Mouse (Mus musculus) cerebellum, adult (tissue): ENCODE measurements at regions not wholly inside any gene's neighbourhood (a gene's known extent, or its start where the extent isn't known, plus 50 kb on each side); places are given as distances from the start of the nearest gene placed in this dataset.

Source experiments
- ATAC-seq: cut with Nextera tagmentation; 2 replicates; pipeline ENCODE4 v1.9.2; 2017; ENCODE audit warnings: mild to moderate bottlenecking, moderate library complexity, mixed read lengths; ENCODE audit not compliant: insufficient number of reproducible peaks, low FRiP score, low TSS enrichment

DNA sequence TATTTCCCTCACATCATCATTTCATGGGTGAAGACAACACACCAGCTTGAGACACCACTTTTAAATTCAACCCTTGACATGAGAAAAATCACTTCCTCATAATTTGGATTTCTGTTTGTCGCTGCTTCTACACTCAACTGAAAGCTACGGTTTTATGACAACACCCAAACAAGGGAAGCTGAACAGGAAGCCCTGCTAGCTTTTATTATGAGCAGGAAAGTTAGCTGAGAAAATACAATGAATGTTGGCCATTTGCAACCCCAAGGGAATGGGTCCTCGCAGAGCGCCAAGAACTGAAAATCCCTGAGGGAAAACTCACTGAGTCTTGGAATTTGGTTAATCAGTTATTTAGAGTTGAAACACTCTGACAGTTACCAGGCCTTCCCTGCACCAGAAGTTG lies 311.9 kb downstream of the Epha4 start:
- no peak for ATAC-seq

DNA sequence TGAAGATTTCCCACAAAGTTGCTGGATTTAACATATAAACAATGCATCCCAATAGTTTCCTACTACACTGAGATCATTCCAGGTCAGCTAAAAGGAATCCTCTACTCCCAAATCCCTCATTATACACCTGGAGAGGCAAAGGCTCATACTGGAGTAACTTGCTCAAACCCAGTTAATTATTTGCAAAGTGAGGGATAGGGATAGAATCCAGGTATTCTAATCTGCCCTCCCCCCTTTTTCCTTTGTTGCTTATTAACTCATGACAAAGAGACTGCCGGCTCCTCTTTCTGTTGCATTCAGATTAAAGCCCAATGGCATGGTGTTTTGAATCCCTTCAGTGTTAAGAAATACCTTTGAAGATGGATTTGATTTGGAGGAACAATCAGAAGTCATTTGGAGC lies 308.4 kb downstream of the Epha4 start:
- ATAC-seq = no peak

DNA sequence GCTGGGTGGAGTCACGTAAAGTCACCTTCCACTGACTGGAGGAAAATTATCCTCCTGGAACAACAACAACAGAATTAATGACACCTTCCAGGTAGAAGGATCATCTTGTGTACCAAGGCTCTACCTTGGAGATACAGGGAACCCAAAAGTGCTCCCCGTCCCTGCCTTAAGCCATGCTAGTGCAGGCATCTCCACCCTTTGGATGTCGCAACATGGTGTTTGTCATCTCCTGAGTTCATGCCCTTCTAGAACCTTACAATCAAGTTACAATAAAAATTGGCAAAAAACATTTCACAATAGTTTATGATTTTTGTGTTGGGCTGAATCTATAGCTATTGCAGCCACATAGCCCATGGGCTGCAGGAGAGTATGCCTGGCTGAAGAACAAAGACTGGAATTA lies 305.5 kb downstream of the Epha4 start:
- no peak for ATAC-seq

DNA sequence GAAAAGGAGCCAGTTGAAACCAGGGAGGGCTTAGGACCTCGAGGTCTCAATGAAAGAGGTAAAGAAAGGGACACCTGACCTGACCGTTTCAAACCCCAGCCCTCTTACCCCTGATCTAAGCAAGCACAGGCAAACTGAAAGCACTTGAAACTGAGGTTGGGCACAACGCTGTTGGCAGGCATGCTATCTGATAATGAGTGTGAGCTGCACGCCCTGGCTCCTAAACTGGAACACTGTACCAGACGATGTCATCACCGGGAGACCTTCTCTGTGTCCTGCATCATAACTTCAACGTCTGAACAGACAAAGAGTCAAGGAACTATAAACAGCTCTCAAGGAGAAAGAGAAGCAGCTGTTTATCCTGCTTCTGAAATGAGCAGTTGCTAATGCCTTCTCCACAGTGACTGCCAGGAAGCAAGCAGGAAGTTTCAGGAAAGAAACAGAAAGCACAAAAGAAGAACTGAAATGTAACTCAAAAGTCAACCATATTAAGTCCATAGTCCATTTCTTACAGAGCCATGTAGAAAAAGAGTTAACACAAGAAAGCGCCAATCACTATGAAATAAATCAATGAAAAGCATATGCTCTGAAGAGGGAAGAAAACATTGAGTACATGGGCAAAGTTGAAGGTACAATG lies 301.3 kb downstream of the Epha4 start:
- no peak for ATAC-seq

DNA sequence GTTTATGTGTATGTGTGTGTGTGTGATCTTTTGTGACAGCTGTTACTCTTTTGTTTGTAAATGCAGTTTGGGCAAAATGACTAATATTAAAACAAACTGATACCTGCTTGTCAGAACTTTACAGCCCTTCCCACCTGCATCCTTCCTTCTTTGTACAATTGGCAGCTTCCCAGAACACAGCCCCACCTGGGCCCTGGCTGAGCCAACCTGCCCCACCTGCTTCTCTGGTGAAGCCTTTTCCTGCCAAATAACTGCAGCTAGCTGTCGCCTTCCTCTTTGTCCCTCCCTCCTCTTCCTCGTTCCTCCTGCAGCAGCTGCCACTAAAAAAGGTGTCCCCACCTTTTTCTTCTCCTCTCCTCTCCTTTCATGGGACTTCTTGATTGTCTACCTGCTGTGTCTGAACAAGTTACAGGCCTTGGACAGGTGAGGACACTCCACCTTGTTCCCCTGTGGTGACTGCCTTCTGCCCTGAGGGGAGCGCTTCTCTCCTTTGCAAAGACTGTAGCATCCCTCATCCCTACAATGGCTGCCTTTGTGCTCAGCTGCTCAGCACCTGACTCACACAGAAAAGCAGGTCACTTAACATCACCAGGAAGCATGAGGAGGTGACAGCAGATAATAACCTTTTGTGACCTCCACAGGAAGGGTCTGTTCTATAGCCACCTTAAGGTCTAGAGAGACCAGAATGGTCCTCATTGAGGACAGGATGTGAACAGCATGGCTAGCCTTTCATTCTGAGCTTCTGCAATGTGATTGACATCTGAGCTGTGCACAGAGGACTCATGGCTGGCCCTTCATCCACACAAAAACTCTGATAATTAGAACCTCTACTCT lies 295.2 kb downstream of the Epha4 start:
- no peak for ATAC-seq

DNA sequence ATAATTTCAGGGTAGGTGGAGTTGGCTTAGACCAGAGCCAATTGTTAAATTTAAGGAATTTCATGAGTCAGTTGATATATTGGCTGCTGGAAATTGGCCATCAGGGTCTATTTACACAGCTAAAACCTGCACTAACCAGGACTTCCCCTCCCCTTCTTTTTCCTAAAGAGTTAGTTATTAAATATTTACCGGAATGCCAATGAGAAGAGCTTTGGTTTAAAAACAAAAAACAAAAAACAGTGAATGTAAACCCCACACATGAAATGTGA lies 294.6 kb downstream of the Epha4 start:
- ATAC-seq = no peak

DNA sequence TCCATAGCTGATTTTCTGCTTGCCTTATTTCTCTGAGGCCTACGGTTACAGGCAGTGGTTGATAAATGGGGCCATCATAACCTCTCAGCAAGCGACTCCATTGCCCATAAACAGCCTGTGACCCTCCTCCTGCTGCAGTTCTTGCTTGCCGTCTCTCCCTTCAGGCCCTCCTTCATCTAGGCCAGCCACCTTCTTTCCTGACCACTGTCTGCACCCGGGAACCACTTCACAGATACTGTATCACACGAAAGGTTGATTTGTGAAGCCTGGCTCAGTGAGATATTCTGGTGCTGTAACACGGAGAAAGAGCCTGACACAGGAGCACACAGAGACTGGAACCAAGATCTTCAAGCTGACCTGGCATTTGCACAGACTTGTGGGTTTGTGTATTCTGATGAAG lies 294.1 kb downstream of the Epha4 start:
- 0 out of 2 replicates have a peak, but pooled peaks have one; percentile 19 for ATAC-seq

DNA sequence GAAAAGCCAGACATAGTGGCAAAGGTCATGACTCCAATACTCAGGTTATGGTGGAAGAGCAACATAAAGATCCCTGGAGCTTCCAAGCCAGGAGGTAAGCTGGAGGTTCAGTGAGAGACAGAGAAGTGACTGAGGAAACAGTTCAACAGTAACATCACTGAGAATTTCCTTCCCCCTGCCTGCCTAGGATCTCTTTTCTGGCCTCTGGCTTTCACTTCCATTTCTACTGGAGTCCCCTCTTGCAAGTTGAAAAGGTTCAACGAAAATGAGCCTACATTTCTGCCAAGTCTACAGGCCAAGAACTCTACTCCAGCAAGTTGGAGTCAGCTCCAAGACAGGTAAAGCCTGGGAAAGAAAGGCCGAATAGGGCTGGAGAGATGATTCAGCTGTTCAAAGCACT lies 293.0 kb downstream of the Epha4 start:
- ATAC-seq = no peak

DNA sequence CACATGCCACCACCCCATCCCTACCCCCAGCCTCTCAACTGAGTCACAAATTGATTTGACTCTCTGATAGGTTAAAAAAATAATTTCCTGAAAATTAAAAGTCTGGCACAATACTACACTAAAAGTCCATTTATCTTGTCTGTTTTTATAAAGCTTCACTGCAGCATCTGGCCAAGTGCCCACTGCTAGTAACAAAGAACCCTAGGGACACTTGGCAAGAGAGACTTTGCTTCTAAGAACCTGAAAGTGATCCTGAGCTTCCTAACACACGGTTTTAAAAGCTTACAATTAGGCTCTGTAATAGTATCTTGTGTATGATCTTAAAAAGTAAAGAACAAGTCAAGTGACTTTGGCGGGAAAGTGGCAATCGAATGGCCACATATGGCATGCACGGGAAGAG lies 288.3 kb downstream of the Epha4 start:
- no peak for ATAC-seq

DNA sequence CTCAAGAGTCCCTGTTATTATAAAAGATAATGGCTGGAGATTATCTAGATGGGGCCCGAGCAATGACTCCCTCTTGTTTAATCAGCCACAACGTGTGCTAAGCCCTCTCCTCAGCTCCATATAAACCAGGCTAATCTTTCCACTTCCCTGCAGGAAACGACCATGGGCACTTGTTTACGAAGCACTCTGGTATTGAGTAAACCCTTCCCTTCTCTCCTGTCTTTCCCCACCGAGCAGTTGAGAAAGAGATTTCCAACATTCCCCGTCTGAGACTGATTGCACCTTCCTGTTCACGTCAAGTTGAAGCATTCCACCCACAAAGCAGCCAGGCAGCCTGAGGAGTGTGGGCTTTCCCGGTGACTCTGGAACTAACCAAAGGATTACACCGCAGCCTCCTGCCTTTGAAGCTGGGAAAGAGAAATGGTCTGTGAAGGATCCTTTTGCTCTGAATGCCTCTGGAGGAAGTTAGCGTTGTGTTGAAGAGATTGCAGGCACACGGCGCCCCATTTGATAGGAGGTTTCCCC lies 287.8 kb downstream of the Epha4 start:
- ATAC-seq = no peak

DNA sequence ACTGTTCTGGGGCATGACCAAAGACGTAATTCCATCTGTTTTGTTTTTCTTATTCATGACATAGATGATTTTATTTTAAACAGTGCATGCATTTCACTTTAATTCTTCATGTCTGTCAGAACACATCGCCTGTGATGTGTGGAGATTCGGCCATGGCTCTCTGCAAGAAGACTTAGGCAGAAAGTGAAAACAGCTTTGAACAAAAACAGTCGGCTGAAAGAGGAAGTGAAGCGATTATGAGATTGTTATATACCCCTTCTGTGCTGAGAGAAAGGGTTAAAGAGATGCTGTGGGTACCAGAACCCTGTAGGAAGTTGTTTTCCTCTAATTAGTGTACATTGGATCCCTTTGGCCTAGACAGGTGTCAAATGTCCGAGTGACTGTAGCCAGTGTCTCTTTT lies 287.1 kb downstream of the Epha4 start:
- no peak for ATAC-seq

DNA sequence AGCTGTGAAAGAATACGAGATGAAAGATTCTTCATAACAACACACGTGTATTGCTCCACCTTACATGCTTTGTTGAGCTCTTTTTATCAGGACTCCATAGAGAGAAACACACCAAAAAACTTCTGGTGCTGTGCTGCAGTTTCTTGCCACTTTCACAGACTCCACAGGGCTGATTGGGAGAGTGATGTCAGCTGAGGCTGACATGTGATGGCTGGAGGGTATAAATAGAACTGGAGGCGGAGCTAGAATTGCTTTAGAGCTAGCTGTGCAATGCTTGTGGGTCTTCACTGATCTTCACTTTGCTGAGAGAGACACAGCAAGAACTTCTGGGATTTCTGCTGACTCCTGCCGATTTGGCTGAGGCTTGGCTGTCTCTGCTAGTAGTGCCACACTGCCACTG lies 285.3 kb downstream of the Epha4 start:
- no peak for ATAC-seq

DNA sequence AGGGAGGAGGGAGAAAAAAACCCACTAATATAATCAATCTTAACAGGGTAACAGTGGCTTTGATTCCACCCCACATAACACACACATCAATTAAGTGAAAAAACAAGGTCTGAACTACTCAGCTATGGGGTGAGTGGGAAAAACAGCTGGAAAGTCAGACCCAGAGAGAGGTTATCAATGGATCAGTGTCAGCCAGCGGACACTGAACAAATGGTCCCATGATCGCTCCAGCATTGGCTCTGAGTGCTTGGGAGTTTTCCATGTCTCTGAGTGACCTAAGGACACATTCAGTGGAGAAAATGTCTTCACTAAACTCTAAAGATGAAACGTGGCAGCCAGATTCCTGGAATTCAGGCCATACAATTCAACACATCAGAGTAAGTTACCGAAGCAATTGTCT lies 281.9 kb downstream of the Epha4 start:
- no peak for ATAC-seq

DNA sequence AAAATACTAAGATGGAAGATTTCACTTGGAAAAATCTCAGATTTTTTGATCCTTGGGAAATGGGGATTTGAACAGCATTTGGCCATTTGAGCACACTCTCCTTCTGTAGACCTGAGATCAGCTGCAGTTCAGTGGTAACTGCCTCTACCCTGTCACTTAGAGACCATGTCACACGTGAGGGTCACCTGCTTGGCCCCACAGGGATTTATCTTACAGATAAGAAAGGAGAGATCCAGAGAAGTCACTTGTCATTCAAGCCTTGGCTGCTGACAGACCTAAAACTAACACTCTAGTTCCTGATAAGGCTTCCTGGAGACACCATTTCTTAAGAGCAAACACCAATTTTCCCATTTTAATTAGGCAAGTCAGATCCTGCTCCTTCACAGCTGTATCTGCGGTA lies 270.2 kb downstream of the Epha4 start:
- no peak for ATAC-seq

DNA sequence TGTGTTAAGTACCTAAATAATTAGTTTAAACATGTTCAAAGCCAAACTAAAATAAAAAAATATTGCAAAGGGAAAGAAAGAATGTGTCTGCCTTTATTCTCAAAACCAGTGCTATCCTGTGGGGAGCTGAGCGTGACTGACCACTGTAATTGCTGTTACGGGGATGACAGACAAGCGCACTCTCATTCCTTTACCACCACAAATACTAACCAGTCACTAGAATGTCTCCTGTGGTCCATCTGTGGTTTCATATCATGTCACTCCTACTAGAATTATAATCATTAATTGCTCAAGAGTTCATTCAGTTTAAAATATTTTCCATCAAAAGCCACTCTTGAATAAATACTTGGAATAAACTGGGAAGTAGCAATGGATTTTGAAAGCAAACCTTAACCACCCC lies 268.8 kb downstream of the Epha4 start:
- ATAC-seq = no peak

DNA sequence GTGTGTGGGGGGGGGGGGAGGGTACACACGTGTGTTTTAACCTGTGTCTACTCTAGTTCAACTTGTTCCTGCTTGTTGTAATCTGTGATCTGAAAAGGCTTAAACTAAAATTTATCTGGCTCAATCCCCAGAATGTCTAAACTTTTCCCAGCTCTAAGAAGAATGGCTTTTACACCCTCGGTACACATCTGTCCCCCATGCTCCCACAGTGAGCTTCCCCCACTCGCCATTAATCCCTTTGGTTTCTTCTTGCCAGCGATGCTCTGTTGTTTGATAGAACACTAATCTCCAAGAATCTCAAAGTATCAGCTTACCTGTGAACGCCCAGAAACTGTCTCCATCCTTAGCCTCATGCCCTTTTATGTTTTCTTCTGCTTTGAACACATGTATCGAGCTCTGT lies 260.6 kb downstream of the Epha4 start:
- no peak for ATAC-seq

DNA sequence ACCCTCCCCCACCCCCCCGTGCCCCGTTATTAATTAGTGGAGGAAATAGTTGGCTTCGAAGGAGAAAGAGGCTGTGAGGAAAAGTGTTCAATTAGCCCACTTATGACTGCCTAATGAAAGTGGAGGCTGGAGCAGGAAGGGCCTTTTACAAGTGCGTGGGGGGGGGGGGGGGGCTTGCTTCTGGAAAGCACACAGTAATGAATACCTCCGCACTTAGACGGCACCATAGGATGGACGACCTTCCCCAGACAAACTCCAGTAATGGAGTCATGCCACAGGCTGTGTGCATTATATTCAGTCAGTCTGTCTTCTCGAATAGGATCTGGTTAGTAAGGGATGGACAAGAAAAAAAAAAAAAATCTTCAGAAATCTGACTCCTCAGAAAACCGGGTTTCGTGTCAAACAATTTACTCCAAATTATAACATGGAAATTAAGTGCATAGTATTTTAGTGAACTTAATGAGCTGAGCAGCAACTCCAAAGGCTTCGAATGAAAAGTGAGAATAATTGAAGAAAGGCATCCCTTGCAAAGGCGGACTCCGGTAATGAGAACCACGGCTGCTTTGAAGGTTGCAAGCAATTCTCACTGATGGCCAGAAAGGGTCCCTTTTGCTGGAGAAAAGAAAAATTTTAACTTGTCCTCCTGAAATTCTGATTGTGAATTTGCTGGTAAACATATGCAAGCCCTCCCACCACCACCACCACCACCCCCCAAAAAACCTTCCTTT lies 258.6 kb downstream of the Epha4 start:
- ATAC-seq = no peak

DNA sequence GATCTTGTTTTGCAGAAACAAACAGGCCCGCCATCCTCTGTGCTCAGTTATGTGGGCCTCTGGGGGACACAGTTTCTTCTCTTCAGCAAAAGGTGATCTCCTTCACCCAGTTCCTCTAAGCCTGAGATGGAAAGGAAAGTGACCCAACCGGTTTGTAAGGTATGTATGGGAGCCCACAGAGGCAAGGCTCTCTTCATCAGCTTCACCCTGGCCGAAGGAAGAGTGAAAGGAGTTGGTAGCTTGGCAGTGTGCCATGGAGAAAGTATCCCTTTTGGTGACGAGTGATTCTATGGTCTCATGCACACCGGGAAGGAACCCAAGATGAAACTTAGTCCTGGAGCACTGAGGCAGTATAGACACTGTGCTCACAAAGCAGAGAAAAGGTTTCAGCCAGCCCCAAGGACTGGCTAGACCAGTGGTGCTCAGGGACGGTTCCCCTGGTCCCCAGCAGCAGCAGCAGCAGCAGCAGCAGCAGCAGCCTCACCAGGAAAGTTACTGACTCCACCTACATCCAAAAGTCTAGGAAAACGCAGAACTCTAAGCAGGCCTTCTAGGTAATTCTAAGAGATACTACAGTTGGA lies 256.1 kb downstream of the Epha4 start:
- no peak for ATAC-seq

DNA sequence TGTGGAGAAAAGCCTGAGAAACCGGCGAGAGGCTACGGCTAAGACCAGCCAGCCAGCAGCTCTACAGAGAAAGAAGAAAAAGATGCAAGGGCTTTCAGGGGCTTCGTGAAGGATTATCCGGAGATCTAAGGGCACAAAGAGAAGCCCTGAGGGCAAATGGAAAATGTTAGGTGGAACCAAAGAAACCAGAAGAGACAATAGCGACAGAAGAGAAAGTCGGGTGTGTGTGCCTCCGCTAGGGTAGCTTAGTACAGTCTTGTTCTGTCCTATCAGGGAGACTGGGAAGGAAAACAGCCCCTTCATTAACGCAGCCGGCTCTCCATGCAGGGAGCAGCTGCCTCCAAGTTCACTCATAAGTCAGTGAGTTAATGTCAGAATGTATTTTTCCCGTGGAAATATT lies 255.1 kb downstream of the Epha4 start:
- ATAC-seq = no peak

DNA sequence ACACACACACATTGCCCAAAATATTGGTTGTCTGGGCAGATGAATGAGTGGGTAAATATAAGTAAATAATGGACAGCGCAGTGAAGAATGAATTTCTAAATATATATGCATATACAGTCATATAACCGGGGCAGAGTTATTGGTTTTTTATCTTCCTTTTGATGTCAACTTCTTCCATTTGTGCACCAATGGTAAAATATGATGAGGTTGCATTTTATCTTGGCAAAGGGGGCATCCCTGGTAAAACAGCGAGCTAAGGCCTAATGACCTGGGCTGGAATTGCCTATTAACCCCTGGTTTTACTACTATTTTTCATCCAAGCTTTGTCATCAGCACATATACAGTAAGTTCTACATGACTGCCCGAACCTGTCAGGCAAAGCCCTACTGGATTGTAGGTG lies 253.2 kb downstream of the Epha4 start:
- ATAC-seq = no peak

DNA sequence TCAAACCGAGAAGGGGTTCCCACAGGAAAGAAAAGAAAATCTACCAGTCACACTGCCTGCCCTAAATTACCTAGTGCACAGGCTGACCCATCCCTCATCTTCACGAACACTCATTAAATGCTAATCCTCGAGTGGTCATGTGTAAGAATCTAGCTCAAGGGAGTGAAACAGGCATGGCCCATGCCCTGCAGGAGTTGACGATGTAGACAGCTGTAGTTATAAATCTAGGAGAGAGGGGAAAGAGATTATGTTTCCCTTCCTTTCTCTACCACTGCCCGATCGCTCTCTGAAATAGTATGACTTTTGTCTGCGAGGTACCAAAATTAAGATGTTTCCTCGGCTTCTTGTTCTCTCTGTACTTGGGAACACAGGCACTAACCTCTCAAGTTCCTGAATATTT lies 249.2 kb downstream of the Epha4 start:
- ATAC-seq = no peak
